Comparison of ENCODE assay signal across 8 mouse cellular contexts in the genomic region with DNA sequence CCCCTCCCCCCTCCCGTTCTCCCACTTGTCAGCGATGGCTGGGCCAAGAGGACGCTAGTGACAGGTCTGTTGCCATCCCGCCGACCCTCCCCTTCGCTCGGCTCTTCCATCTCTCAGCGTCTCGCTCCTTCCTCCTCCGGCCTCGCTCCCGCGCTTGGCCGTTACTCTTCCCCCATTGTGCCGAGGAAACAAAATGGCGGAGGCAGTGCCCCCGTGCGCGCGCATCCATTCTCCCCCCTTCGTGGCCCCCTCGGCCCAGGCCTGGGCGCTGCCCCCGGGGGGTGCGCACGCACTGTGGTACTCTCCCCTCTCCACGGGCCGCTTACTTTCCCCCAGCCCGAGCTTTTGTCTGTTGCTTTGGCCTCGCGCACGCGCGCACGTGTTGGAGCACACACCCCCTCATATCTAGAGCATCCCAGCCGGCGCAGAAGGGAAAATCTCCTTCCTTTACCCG. TPM values are rescaled to one million over a fixed set of nuclear protein-coding genes. Genes with fewer than 3 reads are reported as not detected.
A peak's percentile ranks its signal among the peaks of the same experiment; 100 is the strongest.
DNase-seq lines count a peak whose midpoint lies in the region; ATAC-seq and TF ChIP-seq lines count a peak whose summit lies in the region.

No protein-coding gene starts in this region.

- H3K27ac ChIP-seq in gastrocnemius, adult 2 months = peak overlapping the region; percentile 94

- DNase-seq in ZHBTc4 (ENCODE audit: low read depth, low spot score) = peak; percentile 84
- peak; percentile 49 to 68 for DNase-seq in cerebellum, postnatal 4 days (ENCODE audit: low spot score in 2 of 2)
- peak; percentile 79 for DNase-seq in gastrocnemius, adult 2 months
- DNase-seq in induced T-regulatory cell, adult 2 months (ENCODE audit: low read depth) = peak; percentile 88
- DNase-seq in left cerebral cortex, postnatal 10 days (ENCODE audit: extremely low spot score in 1 of 2, low spot score in 2 of 2) = peak; percentile 52 to 83
- DNase-seq in right cerebral cortex, postnatal 14 days = peak; percentile 73
- DNase-seq in urinary bladder, postnatal 25 days (ENCODE audit: low spot score) = peak; percentile 63

- intact Hi-C loops in gastrocnemius, adult 2 months (cut with DNase I) = no loop called here
- intact Hi-C loops in left cerebral cortex, postnatal 10 days (cut with DNase I) = no loop called here

- no peak for TF ChIP-seq CTCF in gastrocnemius, adult 2 months (IDR thresholded peaks at IDR 0.05)

- peak; percentile 34 for ATAC-seq in megakaryocyte progenitor cell, adult 5-6 weeks (replicated peaks; ENCODE audit: poor library complexity)

- H3K4me3 ChIP-seq in gastrocnemius, adult 2 months = peak overlapping the region; percentile 95

RNA-seq across cellular contexts. Expression of gene Ilf3, which starts 0.5 kb away (rescaled TPM):
- 10 to 100 TPM; 21.2 to 25.2 TPM for total RNA-seq in gastrocnemius, adult 2 months (2021)
- total RNA-seq in left cerebral cortex, postnatal 10 days (2021) = 10 to 100 TPM; 88.4 to 89.2 TPM
- total RNA-seq in megakaryocyte progenitor cell, adult 5-6 weeks (2015) = 55.7 and 56.9 TPM in 2 replicates
- 97.5 and 100 TPM in 2 replicates for total RNA-seq in megakaryocyte progenitor cell, adult 5-6 weeks (2017)

RNA-seq across cellular contexts. Expression of gene Qtrt1, which starts 43.5 kb away (rescaled TPM):
- total RNA-seq in gastrocnemius, adult 2 months (2021) = 1 to 10 TPM; 7.0 to 8.4 TPM
- total RNA-seq in left cerebral cortex, postnatal 10 days (2021) = 10 to 100 TPM; 33.2 to 35.1 TPM
- total RNA-seq in megakaryocyte progenitor cell, adult 5-6 weeks (2015) = 34.0 and 37.9 TPM in 2 replicates
- total RNA-seq in megakaryocyte progenitor cell, adult 5-6 weeks (2017) = 16.0 and 27.9 TPM in 2 replicates

RNA-seq across cellular contexts. Expression of gene Slc44a2, which starts 47.7 kb away (rescaled TPM):
- 100 to 1,000 TPM; 168 to 178 TPM for total RNA-seq in gastrocnemius, adult 2 months (2021)
- 10 to 100 TPM; 66.4 to 67.7 TPM for total RNA-seq in left cerebral cortex, postnatal 10 days (2021)
- total RNA-seq in megakaryocyte progenitor cell, adult 5-6 weeks (2015) = 80.9 and 85.5 TPM in 2 replicates
- 66.8 and 68.2 TPM in 2 replicates for total RNA-seq in megakaryocyte progenitor cell, adult 5-6 weeks (2017)

RNA-seq across cellular contexts. Expression of gene Ap1m2, which starts 56.0 kb away (rescaled TPM):
- total RNA-seq in gastrocnemius, adult 2 months (2021) = not detected
- total RNA-seq in left cerebral cortex, postnatal 10 days (2021) = 1 to 10 TPM; 1.1 to 1.9 TPM
- total RNA-seq in megakaryocyte progenitor cell, adult 5-6 weeks (2015) = 0.32 and 0.57 TPM in 2 replicates
- 0.44 and 2.8 TPM in 2 replicates for total RNA-seq in megakaryocyte progenitor cell, adult 5-6 weeks (2017)

RNA-seq across cellular contexts. Expression of gene Dnm2, which starts 56.5 kb away (rescaled TPM):
- total RNA-seq in gastrocnemius, adult 2 months (2021) = 10 to 100 TPM; 38.2 to 41.8 TPM
- total RNA-seq in left cerebral cortex, postnatal 10 days (2021) = 10 to 100 TPM; 60.1 to 66.9 TPM
- total RNA-seq in megakaryocyte progenitor cell, adult 5-6 weeks (2015) = 63.4 and 64.5 TPM in 2 replicates
- total RNA-seq in megakaryocyte progenitor cell, adult 5-6 weeks (2017) = 87.0 and 89.9 TPM in 2 replicates

Comparison
In these comparisons a context has a peak if more than half of its experiments do, and no peak if none do; other contexts are left out.
1. Peak in every context shown above with its lines: DNase-seq, ATAC-seq, H3K4me3 ChIP-seq and H3K27ac ChIP-seq.